Mouse (Mus musculus): ENCODE measurements at regions not wholly inside any gene's neighbourhood (a gene's known extent, or its start where the extent isn't known, plus 50 kb on each side); places are given as distances from the start of the nearest gene placed in this dataset.

GRCm38 (mm10) chr19:21170785-21171184 is 101.3 kb upstream of the Zfand5 start:
- Histone ChIP-seq H3K9ac (ENCODE audit: low read depth, poor library complexity, severe bottlenecking) (no peak overlapping the region), H3K27ac (ENCODE audit: insufficient read depth, low read length) (no peak overlapping the region), H3K36me3 (ENCODE audit: control insufficient read depth, insufficient read depth, low read length, poor library complexity, severe bottlenecking) (no peaks in the 10 kb centered on the region), H3K27me3 (ENCODE audit: control insufficient read depth, insufficient read depth, low read length, poor library complexity, severe bottlenecking) (no peaks in the 10 kb centered on the region), H3K9me3 (replicated peaks; ENCODE audit: control insufficient read depth, insufficient read depth, low read length, poor library complexity, severe bottlenecking) (no peaks in the 10 kb centered on the region), H3K4me3 (ENCODE audit: low read depth, low read length) (no peak overlapping the region), H3K4me1 (ENCODE audit: control insufficient read depth, insufficient read depth, low read length) (peaks cover 9% of the 10 kb centered on the region)
- TF ChIP-seq CTCF (IDR thresholded peaks at IDR 0.05; ENCODE audit: low read depth, low read length) (no peak), EP300 (IDR thresholded peaks at IDR 0.05; ENCODE audit: insufficient read depth, low read depth, low read length) (no peak), POLR2A (IDR thresholded peaks at IDR 0.05; ENCODE audit: insufficient read depth, low read length) (no peak)

- no peaks in the 10 kb centered on the region for H3K36me3 ChIP-seq (ENCODE audit: control insufficient read depth, insufficient read depth, low read length, poor library complexity, severe bottlenecking)
- TF ChIP-seq POLR2A (IDR thresholded peaks at IDR 0.05; ENCODE audit: insufficient read depth, low read length) = no peak
- no peak for TF ChIP-seq EP300 (IDR thresholded peaks at IDR 0.05; ENCODE audit: insufficient read depth, low read depth, low read length)
- no peak for TF ChIP-seq CTCF (IDR thresholded peaks at IDR 0.05; ENCODE audit: low read depth, low read length)
- peaks cover 2% of the 10 kb centered on the region for H3K4me1 ChIP-seq (ENCODE audit: control insufficient read depth, insufficient read depth, low read length)
- H3K27ac ChIP-seq (ENCODE audit: insufficient read depth, low read length) = no peak overlapping the region
- no peaks in the 10 kb centered on the region for H3K9me3 ChIP-seq (replicated peaks; ENCODE audit: control insufficient read depth, insufficient read depth, low read length, poor library complexity, severe bottlenecking)
- no peaks in the 10 kb centered on the region for H3K27me3 ChIP-seq (ENCODE audit: control insufficient read depth, insufficient read depth, low read length, poor library complexity, severe bottlenecking)
- no peak overlapping the region for H3K4me3 ChIP-seq (ENCODE audit: low read depth, low read length)
- no peak overlapping the region for H3K9ac ChIP-seq (ENCODE audit: low read depth, poor library complexity, severe bottlenecking)
These were observed 105.1 kb upstream of the Zfand5 start for GRCm38 (mm10) chr19:21166939-21167338.

- Histone ChIP-seq H3K9me3 (replicated peaks; ENCODE audit: control insufficient read depth, insufficient read depth, low read length, poor library complexity, severe bottlenecking) (no peaks in the 10 kb centered on the region), H3K27me3 (ENCODE audit: control insufficient read depth, insufficient read depth, low read length, poor library complexity, severe bottlenecking) (no peaks in the 10 kb centered on the region), H3K27ac (ENCODE audit: insufficient read depth, low read length) (no peak overlapping the region), H3K9ac (ENCODE audit: low read depth, poor library complexity, severe bottlenecking) (no peak overlapping the region), H3K36me3 (ENCODE audit: control insufficient read depth, insufficient read depth, low read length, poor library complexity, severe bottlenecking) (no peaks in the 10 kb centered on the region), H3K4me1 (ENCODE audit: control insufficient read depth, insufficient read depth, low read length) (peaks cover 2% of the 10 kb centered on the region), H3K4me3 (ENCODE audit: low read depth, low read length) (no peak overlapping the region)
- TF ChIP-seq POLR2A (IDR thresholded peaks at IDR 0.05; ENCODE audit: insufficient read depth, low read length) (no peak), CTCF (IDR thresholded peaks at IDR 0.05; ENCODE audit: low read depth, low read length) (no peak), EP300 (IDR thresholded peaks at IDR 0.05; ENCODE audit: insufficient read depth, low read depth, low read length) (no peak)
These were observed 105.6 kb upstream of the Zfand5 start for GRCm38 (mm10) chr19:21166465-21166860.

- Histone ChIP-seq H3K4me1 (ENCODE audit: control insufficient read depth, insufficient read depth, low read length) (peaks cover 2% of the 10 kb centered on the region), H3K4me3 (ENCODE audit: low read depth, low read length) (no peak overlapping the region), H3K27ac (ENCODE audit: insufficient read depth, low read length) (no peak overlapping the region), H3K36me3 (ENCODE audit: control insufficient read depth, insufficient read depth, low read length, poor library complexity, severe bottlenecking) (no peaks in the 10 kb centered on the region), H3K9me3 (replicated peaks; ENCODE audit: control insufficient read depth, insufficient read depth, low read length, poor library complexity, severe bottlenecking) (no peaks in the 10 kb centered on the region), H3K9ac (ENCODE audit: low read depth, poor library complexity, severe bottlenecking) (no peak overlapping the region), H3K27me3 (ENCODE audit: control insufficient read depth, insufficient read depth, low read length, poor library complexity, severe bottlenecking) (no peaks in the 10 kb centered on the region)
- TF ChIP-seq CTCF (IDR thresholded peaks at IDR 0.05; ENCODE audit: low read depth, low read length) = no peak
- TF ChIP-seq EP300 (IDR thresholded peaks at IDR 0.05; ENCODE audit: insufficient read depth, low read depth, low read length) = no peak
- TF ChIP-seq POLR2A (IDR thresholded peaks at IDR 0.05; ENCODE audit: insufficient read depth, low read length) = no peak
These were observed 106.2 kb upstream of the Zfand5 start for GRCm38 (mm10) chr19:21165763-21166464.

- no peak overlapping the region for H3K27ac ChIP-seq (ENCODE audit: insufficient read depth, low read length)
- H3K27me3 ChIP-seq (ENCODE audit: control insufficient read depth, insufficient read depth, low read length, poor library complexity, severe bottlenecking) = no peaks in the 10 kb centered on the region
- H3K4me1 ChIP-seq (ENCODE audit: control insufficient read depth, insufficient read depth, low read length) = peaks cover 2% of the 10 kb centered on the region
- no peaks in the 10 kb centered on the region for H3K36me3 ChIP-seq (ENCODE audit: control insufficient read depth, insufficient read depth, low read length, poor library complexity, severe bottlenecking)
- H3K9ac ChIP-seq (ENCODE audit: low read depth, poor library complexity, severe bottlenecking) = no peak overlapping the region
- TF ChIP-seq CTCF (IDR thresholded peaks at IDR 0.05; ENCODE audit: low read depth, low read length) = no peak
- TF ChIP-seq POLR2A (IDR thresholded peaks at IDR 0.05; ENCODE audit: insufficient read depth, low read length) = no peak
- TF ChIP-seq EP300 (IDR thresholded peaks at IDR 0.05; ENCODE audit: insufficient read depth, low read depth, low read length) = no peak
- no peaks in the 10 kb centered on the region for H3K9me3 ChIP-seq (replicated peaks; ENCODE audit: control insufficient read depth, insufficient read depth, low read length, poor library complexity, severe bottlenecking)
- no peak overlapping the region for H3K4me3 ChIP-seq (ENCODE audit: low read depth, low read length)
These were observed 108.1 kb upstream of the Zfand5 start for GRCm38 (mm10) chr19:21163978-21164377.

GRCm38 (mm10) chr19:21160946-21161345 is 111.1 kb upstream of the Zfand5 start:
- TF ChIP-seq POLR2A (IDR thresholded peaks at IDR 0.05; ENCODE audit: insufficient read depth, low read length) (no peak), EP300 (IDR thresholded peaks at IDR 0.05; ENCODE audit: insufficient read depth, low read depth, low read length) (no peak), CTCF (IDR thresholded peaks at IDR 0.05; ENCODE audit: low read depth, low read length) (no peak)
- no peak overlapping the region for H3K4me3 ChIP-seq (ENCODE audit: low read depth, low read length)
- H3K9me3 ChIP-seq (replicated peaks; ENCODE audit: control insufficient read depth, insufficient read depth, low read length, poor library complexity, severe bottlenecking) = no peaks in the 10 kb centered on the region
- H3K9ac ChIP-seq (ENCODE audit: low read depth, poor library complexity, severe bottlenecking) = no peak overlapping the region
- H3K27me3 ChIP-seq (ENCODE audit: control insufficient read depth, insufficient read depth, low read length, poor library complexity, severe bottlenecking) = no peaks in the 10 kb centered on the region
- H3K27ac ChIP-seq (ENCODE audit: insufficient read depth, low read length) = no peak overlapping the region
- H3K4me1 ChIP-seq (ENCODE audit: control insufficient read depth, insufficient read depth, low read length) = no peaks in the 10 kb centered on the region
- H3K36me3 ChIP-seq (ENCODE audit: control insufficient read depth, insufficient read depth, low read length, poor library complexity, severe bottlenecking) = no peaks in the 10 kb centered on the region

All from ES-Bruce4 (cell line).